Mouse (Mus musculus) stomach, embryonic 16.5 days (tissue): ENCODE measurements at regions not wholly inside any gene's neighbourhood (a gene's known extent, or its start where the extent isn't known, plus 50 kb on each side); places are given as distances from the start of the nearest gene placed in this dataset.

Experiments used
- ATAC-seq: fragments of 200-750 bp; cut with Nextera tagmentation; 2 replicates; pipeline ENCODE4 v1.8.0; 2017; ENCODE audit warnings: moderate number of reproducible peaks, moderate TSS enrichment; ENCODE audit not compliant: insufficient read depth, low FRiP score
- H3K27ac ChIP-seq: fragments of 300-500 bp; sonication (generic); 2 replicates; pipeline ENCODE4 v1.5.1; 2014; ENCODE audit warnings: low read length
- H3K27me3 ChIP-seq: fragments of 300-500 bp; sonication (generic); 2 replicates; pipeline ENCODE4 v1.6.1; 2014; ENCODE audit warnings: low read length, control low read depth, mixed read lengths; ENCODE audit not compliant: control insufficient read depth, insufficient read depth
- H3K36me3 ChIP-seq: fragments of 300-500 bp; sonication (generic); 2 replicates; pipeline ENCODE4 v1.6.1; 2014; ENCODE audit warnings: low read length; ENCODE audit not compliant: control insufficient read depth, insufficient read depth
- H3K4me1 ChIP-seq: fragments of 300-500 bp; sonication (generic); 2 replicates; pipeline ENCODE4 v1.6.1; 2014; ENCODE audit warnings: low read length, control low read depth, mixed read lengths; ENCODE audit not compliant: control insufficient read depth, insufficient read depth
- H3K4me2 ChIP-seq: fragments of 300-500 bp; sonication (generic); 2 replicates; pipeline ENCODE4 v1.6.1; 2014; ENCODE audit warnings: low read depth, low read length, mixed read lengths
- H3K4me3 ChIP-seq: fragments of 300-500 bp; sonication (generic); replicated peaks from 2 replicates; pipeline ENCODE4 v1.5.1; 2014; ENCODE audit warnings: mild to moderate bottlenecking, low read length
- H3K9ac ChIP-seq: fragments of 300-500 bp; sonication (generic); 2 replicates; pipeline ENCODE4 v1.6.1; 2014; ENCODE audit warnings: low read length
- H3K9me3 ChIP-seq: fragments of 300-500 bp; sonication (generic); replicated peaks from 2 replicates; pipeline ENCODE4 v1.6.1; 2016; ENCODE audit warnings: low read length, control low read depth; ENCODE audit not compliant: control insufficient read depth
- WGBS: fragments of 180-500 bp; shearing (Covaris S2); extraction: QIAGEN DNeasy Blood & Tissue Kit; methylation state at CpG from one replicate; pipeline ENCODE4 v1.1.7; 2014; 5-methylcytosine and 5-hydroxymethylcytosine counted together

DNA sequence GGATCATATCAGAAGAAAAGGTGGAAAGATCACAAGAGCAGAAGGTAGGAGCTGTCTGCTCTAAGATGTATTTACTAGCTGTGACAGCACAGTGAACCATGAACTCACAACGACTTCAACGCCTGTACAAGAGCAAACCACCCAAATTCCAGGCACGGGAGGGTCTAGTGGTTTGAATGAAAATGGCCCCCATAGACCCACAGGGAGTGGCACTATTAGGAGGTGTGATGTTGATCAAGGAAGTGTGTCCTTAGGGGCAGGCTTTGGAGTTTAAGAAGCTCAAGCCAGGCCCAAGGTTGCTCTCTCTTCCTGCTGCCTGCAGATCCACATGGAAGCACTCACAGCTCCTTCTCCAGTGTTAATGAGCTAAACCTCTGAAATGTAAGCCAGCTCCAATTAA is 83.5 kb upstream of the Ssbp2 start:
- H3K36me3 ChIP-seq = no peaks in the 10 kb centered on the region
- no peak overlapping the region for H3K4me3 ChIP-seq
- 72% methylated on average over 3 of the region's 3 CpGs for WGBS
- no peak for ATAC-seq
- H3K4me1 ChIP-seq = peaks cover 22% of the 10 kb centered on the region
- no peak overlapping the region for H3K4me2 ChIP-seq
- H3K9ac ChIP-seq = no peak overlapping the region
- H3K9me3 ChIP-seq = no peaks in the 10 kb centered on the region
- H3K27ac ChIP-seq = no peak overlapping the region
- H3K27me3 ChIP-seq = no peaks in the 10 kb centered on the region

DNA sequence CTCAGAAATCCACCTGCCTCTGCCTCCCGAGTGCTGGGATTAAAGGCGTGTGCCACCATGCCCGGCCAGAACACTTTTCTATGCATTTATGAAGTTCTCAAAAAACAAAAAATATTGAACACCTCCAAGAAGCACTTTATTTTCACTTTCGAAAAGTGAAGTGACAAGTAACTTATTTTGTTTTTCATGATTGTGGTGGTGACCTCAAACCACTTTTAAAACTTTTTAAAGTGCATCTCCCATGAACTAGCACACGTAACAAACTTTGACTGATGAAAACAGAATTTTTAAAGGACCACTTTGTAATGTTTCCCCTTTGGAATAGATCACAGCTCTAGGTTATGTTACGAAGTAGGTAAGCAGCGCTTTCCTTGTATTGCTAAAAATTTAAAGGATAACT is 82.7 kb upstream of the Ssbp2 start:
- Histone ChIP-seq H3K4me2 (no peak overlapping the region), H3K4me1 (peaks cover 13% of the 10 kb centered on the region), H3K4me3 (no peak overlapping the region), H3K9ac (no peak overlapping the region), H3K27ac (no peak overlapping the region), H3K27me3 (no peaks in the 10 kb centered on the region), H3K9me3 (no peaks in the 10 kb centered on the region), H3K36me3 (no peaks in the 10 kb centered on the region)
- WGBS = 93% methylated on average over 7 of the region's 7 CpGs
- ATAC-seq = no peak

DNA sequence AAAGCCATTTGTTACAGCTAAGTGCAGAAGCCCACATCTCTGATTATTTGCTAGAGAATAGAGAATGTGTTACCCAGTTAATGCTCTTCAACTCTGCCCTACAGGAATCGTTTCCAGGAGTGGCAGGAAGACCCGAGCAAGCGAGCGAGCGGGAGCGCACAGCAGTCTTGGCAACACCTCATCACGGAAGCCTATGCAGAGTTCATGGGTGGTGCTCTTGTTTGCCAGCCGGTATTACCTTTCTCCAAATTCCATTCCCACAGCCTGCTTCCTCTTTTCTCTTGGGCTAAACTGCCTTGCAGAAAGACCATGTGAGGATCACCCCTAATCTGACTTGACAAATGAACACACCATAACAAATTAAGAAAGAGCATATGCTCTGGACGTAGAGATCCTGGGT is 82.1 kb upstream of the Ssbp2 start:
- Histone ChIP-seq H3K4me3 (no peak overlapping the region), H3K27me3 (no peaks in the 10 kb centered on the region), H3K4me1 (peaks cover 8% of the 10 kb centered on the region; the same call in 1 of the 2 replicates), H3K9ac (no peak overlapping the region), H3K27ac (no peak overlapping the region), H3K36me3 (no peaks in the 10 kb centered on the region), H3K4me2 (no peak overlapping the region), H3K9me3 (no peaks in the 10 kb centered on the region)
- ATAC-seq = no peak
- WGBS = 89% methylated on average over 9 of the region's 9 CpGs

DNA sequence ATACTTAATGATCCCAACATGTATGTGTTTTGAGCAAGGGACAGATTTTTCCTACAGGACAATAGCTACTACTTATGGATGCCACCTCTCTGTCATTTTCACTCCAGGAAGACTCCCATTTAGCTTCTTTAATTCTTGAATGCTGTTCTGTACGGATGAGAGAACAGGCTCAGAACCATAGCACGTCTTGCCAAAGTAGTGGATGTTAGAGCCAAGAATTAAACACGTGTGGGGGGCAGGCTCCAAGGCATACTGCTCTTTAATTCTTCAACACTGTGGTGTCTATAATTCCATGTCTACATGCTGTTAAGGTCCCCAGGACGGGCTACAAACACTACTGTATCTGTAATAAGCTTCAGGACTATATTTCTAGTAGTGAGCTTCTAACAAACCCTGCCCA is 74.7 kb upstream of the Ssbp2 start:
- Histone ChIP-seq H3K4me2 (no peak overlapping the region), H3K36me3 (no peaks in the 10 kb centered on the region), H3K27me3 (no peaks in the 10 kb centered on the region), H3K27ac (no peak overlapping the region), H3K4me1 (no peaks in the 10 kb centered on the region), H3K9ac (no peak overlapping the region), H3K4me3 (no peak overlapping the region), H3K9me3 (no peaks in the 10 kb centered on the region)
- 55% methylated on average over 4 of the region's 4 CpGs for WGBS
- no peak for ATAC-seq

DNA sequence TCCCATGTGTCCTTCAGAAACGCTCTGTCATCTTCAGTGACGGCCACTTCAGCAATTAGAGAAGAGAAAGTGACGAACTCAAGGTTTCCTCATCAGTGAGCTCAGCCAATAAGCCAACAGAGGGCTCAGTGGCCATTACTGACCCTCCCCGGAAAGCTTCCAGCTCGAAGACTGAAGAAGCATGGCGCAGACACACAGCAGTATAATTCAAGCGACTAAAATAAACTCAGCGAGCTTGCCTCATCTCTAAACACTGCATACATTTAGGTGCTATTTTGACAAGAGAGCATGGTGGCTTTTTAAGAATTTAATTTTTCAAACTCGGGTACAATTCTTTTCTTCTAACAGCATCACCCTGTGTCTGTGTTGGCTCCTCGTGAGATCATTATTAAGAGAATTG is 72.2 kb upstream of the Ssbp2 start:
- Histone ChIP-seq H3K27ac (no peak overlapping the region), H3K9me3 (no peaks in the 10 kb centered on the region), H3K36me3 (no peaks in the 10 kb centered on the region), H3K27me3 (no peaks in the 10 kb centered on the region), H3K4me2 (no peak overlapping the region), H3K9ac (no peak overlapping the region), H3K4me1 (no peaks in the 10 kb centered on the region), H3K4me3 (no peak overlapping the region)
- ATAC-seq = no peak
- WGBS = 66% methylated on average over 10 of the region's 10 CpGs

DNA sequence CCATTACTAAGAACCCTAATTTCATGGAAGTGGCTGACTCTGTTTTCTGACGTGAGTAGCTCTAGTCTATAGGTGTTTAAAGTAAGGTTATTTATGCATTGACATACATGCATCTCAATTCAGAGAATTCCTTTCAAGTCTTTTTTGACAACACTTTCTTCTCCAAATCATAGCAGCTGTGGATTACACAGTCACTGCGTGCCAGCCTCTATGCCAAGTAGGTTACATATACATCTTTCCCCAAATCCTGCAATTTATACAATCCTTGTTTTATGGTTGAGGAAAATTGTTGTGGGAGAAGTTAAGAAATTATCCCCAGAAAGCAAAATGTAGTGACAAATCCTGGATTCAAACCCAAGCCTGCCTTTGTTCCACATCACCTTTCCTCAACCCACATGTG is 56.5 kb upstream of the Ssbp2 start:
- Histone ChIP-seq H3K9me3 (no peaks in the 10 kb centered on the region), H3K4me3 (no peak overlapping the region), H3K27ac (no peak overlapping the region), H3K27me3 (no peaks in the 10 kb centered on the region), H3K4me2 (no peak overlapping the region), H3K36me3 (no peaks in the 10 kb centered on the region), H3K9ac (no peak overlapping the region), H3K4me1 (0 out of 2 replicates have a peak, but pooled peaks cover 2% of the 10 kb centered on the region)
- 81% methylated on average over 2 of the region's 2 CpGs for WGBS
- ATAC-seq = no peak

DNA sequence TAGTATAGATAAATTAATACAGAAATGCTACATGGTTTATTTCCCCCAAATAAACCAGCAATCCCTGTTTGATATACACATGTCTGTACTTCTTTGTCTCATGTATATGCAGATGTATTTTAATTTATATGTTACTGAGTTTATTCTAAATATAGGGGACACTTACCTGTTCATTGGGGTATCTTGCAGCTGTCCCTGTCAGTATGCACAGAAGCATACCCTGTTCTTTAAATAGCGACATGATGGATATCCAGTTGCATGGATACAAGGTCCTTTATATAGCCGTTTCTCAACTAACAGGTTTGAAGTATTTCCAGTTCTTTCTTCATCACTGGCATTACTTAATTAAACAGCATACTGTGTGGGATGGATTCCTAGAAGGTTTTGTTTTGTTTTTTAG is 55.1 kb upstream of the Ssbp2 start:
- Histone ChIP-seq H3K4me3 (no peak overlapping the region), H3K27me3 (no peaks in the 10 kb centered on the region), H3K27ac (no peak overlapping the region), H3K9me3 (no peaks in the 10 kb centered on the region), H3K9ac (no peak overlapping the region), H3K4me2 (no peak overlapping the region), H3K36me3 (no peaks in the 10 kb centered on the region), H3K4me1 (0 out of 2 replicates have a peak, but pooled peaks cover 3% of the 10 kb centered on the region)
- ATAC-seq = no peak
- 71% methylated on average over 2 of the region's 2 CpGs for WGBS

DNA sequence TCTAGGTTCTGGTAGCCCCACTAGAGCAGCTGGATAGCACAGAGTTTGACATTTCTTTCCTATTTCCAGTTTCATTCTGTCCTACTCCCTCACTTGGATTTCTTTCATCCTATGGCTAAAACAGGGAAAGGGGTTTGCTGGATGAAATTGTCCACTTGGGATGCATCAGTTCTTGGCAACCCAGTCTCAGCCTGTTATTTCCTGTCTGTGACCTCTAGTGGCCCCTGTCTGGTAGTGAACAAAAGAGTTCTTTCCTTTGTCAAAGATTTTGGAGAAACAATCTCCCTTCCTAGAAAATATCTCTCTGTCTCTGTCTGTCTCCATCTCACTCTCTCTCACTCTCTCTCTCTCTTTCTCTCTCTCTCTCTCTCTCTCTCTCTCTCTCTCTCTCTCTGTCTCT is 50.0 kb upstream of the Ssbp2 start:
- Histone ChIP-seq H3K9ac (no peak overlapping the region), H3K9me3 (no peaks in the 10 kb centered on the region), H3K4me1 (0 out of 2 replicates have a peak, but pooled peaks cover 3% of the 10 kb centered on the region), H3K36me3 (no peaks in the 10 kb centered on the region), H3K4me3 (no peak overlapping the region), H3K4me2 (no peak overlapping the region), H3K27ac (no peak overlapping the region), H3K27me3 (no peaks in the 10 kb centered on the region)
- ATAC-seq = no peak
